Mouse (Mus musculus): Measurements from ENCODE around the gene Gm20479.

Gene Gm20479

GRCm38 (mm10) chr7:27309832-27310231 lies 47.4 kb downstream of the Gm20479 start:
- no peak for DNase-seq

- no peak for DNase-seq
Observed at GRCm38 (mm10) chr7:27308821-27309549, 48.2 kb downstream of the Gm20479 start.

DNA sequence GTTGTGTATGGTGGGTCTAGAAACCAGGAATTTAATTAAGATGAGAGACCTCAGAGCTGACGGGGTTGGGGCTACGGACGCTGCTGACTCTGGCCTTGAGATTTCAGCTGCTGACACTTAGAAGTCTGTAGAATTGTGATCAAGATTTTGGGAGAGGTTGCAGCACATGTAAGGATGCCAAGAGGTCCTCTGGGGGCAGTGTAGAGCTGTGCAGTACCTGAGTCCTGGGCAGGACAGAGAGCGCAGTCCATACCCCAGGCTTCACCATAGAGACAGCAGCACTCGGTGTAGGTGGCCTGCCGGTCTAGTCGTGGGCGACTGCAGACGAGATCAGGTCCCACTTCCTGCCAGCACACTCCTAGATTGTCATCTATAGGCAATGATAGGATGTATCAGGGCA lies 49.7 kb downstream of the Gm20479 start:
- DNase-seq = no peak

DNA sequence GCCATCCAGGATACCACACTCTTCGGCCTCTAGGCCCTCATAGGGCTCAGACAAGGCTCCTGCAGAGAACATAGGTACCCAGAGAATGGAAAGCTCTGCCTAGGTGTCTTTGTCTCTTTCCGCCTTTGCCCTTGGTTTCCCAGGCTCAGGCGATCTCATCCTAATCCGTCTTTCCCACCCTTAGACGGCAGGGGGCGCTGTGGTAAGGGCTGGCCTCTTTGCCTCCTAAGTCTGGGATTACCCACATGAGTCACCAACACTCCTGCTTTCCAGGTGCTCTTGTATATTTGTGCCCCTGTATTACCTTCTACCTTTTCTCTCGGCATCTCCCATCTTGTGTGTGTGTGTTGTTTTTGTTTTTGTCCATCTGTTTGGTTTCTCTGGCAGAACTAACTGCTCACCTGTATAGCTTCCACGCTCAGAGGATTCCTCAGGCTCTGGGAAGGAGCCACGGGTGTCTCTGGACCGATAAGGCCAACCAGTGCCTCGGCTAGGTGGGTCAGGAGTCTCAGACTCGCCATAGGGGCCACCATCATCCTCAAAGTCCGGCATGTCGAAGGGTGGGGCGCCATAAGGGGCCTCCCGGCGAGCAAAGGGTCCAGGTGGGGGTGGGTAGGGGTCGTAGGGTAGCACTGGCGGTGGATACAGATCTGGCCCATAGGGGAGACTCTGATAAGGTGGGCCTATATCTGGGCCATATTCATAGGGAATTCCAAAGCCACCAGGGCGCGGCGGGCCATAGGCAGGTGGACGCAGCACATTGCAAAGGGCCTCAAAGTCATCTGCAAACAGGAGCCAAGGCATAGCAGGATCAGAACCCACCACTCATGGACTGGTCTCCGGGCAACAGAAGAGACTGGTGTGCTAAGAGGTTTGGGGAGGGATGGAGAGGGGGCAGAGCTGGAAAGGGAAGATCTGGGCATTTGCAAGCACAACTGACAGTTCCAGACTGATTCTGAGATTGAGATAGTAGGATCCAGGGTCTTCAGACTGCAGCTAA lies 50.8 kb downstream of the Gm20479 start:
- no peak for DNase-seq

GRCm38 (mm10) chr7:27305091-27305730 lies 52.0 kb downstream of the Gm20479 start:
- DNase-seq = no peak

All from right cerebral cortex, postnatal 14 days (tissue).